ENCODE assay signal across 22 mouse cellular contexts in the genomic region with DNA sequence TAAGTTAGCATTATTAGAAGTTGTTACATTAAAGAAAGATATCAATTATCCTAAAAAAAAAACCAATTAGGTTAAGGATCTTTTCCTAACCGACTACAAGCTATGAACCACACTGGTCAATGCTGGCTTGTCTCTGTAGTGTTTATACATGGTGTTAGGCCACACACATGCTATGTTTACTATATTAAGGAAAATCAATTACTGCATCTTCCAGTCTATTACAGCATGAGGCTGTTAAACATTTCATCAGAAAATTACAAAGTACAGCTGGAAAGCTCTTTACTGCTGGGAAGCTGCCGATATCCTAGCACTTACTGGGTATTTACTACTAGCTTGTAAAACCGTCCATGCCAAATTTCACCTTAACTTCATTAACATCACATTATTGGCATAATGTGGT.
"Had no signal": no experiment of that assay in that cellular context is flagged by ENCODE, and none has a peak within 500 bp of the region (broad histone marks: within the 10 kb centered on the region; RNA-seq: fewer than 3 reads in every experiment).

No protein-coding gene starts in this region.

- H3K4me1 ChIP-seq: embryonic facial prominence, embryonic 10.5 days; embryonic facial prominence, embryonic 12.5 days; embryonic facial prominence, embryonic 15.5 days; forebrain, embryonic 10.5 days; forebrain, embryonic 12.5 days; forebrain, embryonic 15.5 days had no signal

- ATAC-seq: forebrain, postnatal 0 days had no signal

- H3K27ac ChIP-seq: embryonic facial prominence, embryonic 10.5 days; embryonic facial prominence, embryonic 12.5 days; embryonic facial prominence, embryonic 13.5 days; embryonic facial prominence, embryonic 15.5 days; forebrain, embryonic 10.5 days; forebrain, embryonic 12.5 days; forebrain, embryonic 13.5 days; forebrain, embryonic 15.5 days; gastrocnemius, adult 2 months; heart, adult 2 months had no signal

- DNase-seq: cerebellum, adult 9-11 months; cerebellum, postnatal 10 days; cerebellum, postnatal 25 days; embryo, embryonic 11 days; gastrocnemius, adult 2 months; gastrocnemius, postnatal 10 days; gastrocnemius, postnatal 14 days; gastrocnemius, postnatal 25 days; gastrocnemius, postnatal 36 days; heart, adult 11 months; heart, adult 18-20 months; heart, adult 2 months had no signal

- H3K4me2 ChIP-seq: embryonic facial prominence, embryonic 12.5 days; embryonic facial prominence, embryonic 13.5 days; embryonic facial prominence, embryonic 15.5 days; forebrain, embryonic 12.5 days; forebrain, embryonic 13.5 days; forebrain, embryonic 15.5 days had no signal

- H3K4me3 ChIP-seq: embryonic facial prominence, embryonic 10.5 days; embryonic facial prominence, embryonic 12.5 days; embryonic facial prominence, embryonic 13.5 days; embryonic facial prominence, embryonic 15.5 days; erythroblast, embryonic 14.5 days; forebrain, embryonic 10.5 days; forebrain, embryonic 12.5 days; forebrain, embryonic 13.5 days; forebrain, embryonic 15.5 days; gastrocnemius, adult 2 months; heart, adult 2 months had no signal

- H3K9me3 ChIP-seq: embryonic facial prominence, embryonic 10.5 days; embryonic facial prominence, embryonic 12.5 days; embryonic facial prominence, embryonic 13.5 days; embryonic facial prominence, embryonic 15.5 days; forebrain, embryonic 10.5 days; forebrain, embryonic 12.5 days; forebrain, embryonic 13.5 days; forebrain, embryonic 15.5 days had no signal

- H3K27me3 ChIP-seq: embryonic facial prominence, embryonic 12.5 days; embryonic facial prominence, embryonic 13.5 days; embryonic facial prominence, embryonic 15.5 days; forebrain, embryonic 12.5 days; forebrain, embryonic 13.5 days; forebrain, embryonic 15.5 days had no signal

- H3K9ac ChIP-seq: embryonic facial prominence, embryonic 12.5 days; embryonic facial prominence, embryonic 13.5 days; embryonic facial prominence, embryonic 15.5 days; forebrain, embryonic 12.5 days; forebrain, embryonic 13.5 days; forebrain, embryonic 15.5 days; forebrain, postnatal 0 days had no signal

- H3K36me3 ChIP-seq: embryonic facial prominence, embryonic 10.5 days; embryonic facial prominence, embryonic 12.5 days; embryonic facial prominence, embryonic 15.5 days; forebrain, embryonic 10.5 days; forebrain, embryonic 12.5 days; forebrain, embryonic 15.5 days had no signal
